Mouse (Mus musculus): ENCODE data around the gene Gm13304.
"Not testable (repeated sequence)": the region's sequence is repeated elsewhere in the genome, so short reads cannot be mapped to it uniquely, and the experiment has no call there.

Gm13304 gene

GRCm38 (mm10) chr4:42114517-42114916 is at the start of gene Gm13304:
Gm13304 (plus strand) TSS chr4:42114817.
- not testable (repeated sequence) for DNase-seq (ENCODE audit: low read depth, low spot score)

GRCm38 (mm10) chr4:42090907-42091306 is 23.7 kb upstream of the Gm13304 start, which contains the start of gene Gm3893:
Gm3893 (plus strand) TSS chr4:42091207.
- not testable (repeated sequence) for DNase-seq (ENCODE audit: low read depth, low spot score)

GRCm38 (mm10) chr4:42153136-42153535 is 38.5 kb downstream of the Gm13304 start, which contains the start of gene Gm13306:
Gm13306 (plus strand) TSS chr4:42153436.
- not testable (repeated sequence) for DNase-seq (ENCODE audit: low read depth, low spot score)

All from R1 (cell line).